In genomic region chr2:139998170-139998569, GRCm38 (mm10) we compare ENCODE assay signal across 23 mouse cellular contexts.
DNase-seq lines count a peak whose midpoint lies in the region; ATAC-seq and TF ChIP-seq lines count a peak whose summit lies in the region.
"Had no signal": no experiment of that assay in that cellular context is flagged by ENCODE, and none has a peak within 500 bp of the region (broad histone marks: within the 10 kb centered on the region; RNA-seq: fewer than 3 reads in every experiment).

No protein-coding gene starts in this region.

- DNase-seq in forebrain, postnatal 0 days, result no peak
- no peak for DNase-seq in layer of hippocampus, adult 2 months (ENCODE audit: low spot score in 2 of 2)
- no peak for DNase-seq in layer of hippocampus, postnatal 36 days
- DNase-seq in thymus, postnatal 4 days, result peak; percentile 8
- no peak for DNase-seq in thymus, adult 18-20 months
- no peak for DNase-seq in adrenal gland, adult 8-10 months
- DNase-seq in spleen, postnatal 10 days (ENCODE audit: low spot score in 2 of 2), result no peak
- DNase-seq: adrenal gland, postnatal 10 days; cerebellum, adult 11-12 months; cerebellum, adult 9-11 months; gastrocnemius, postnatal 10 days; kidney, adult 11 months; kidney, postnatal 25 days; left cerebral cortex, postnatal 4 days; lung, postnatal 36 days; thymus, adult 2 months had no signal

- H3K4me3 ChIP-seq in forebrain, postnatal 0 days (ENCODE audit: low read depth, low read length), result no peak overlapping the region
- no peak overlapping the region for H3K4me3 ChIP-seq in forebrain, embryonic 15.5 days
- H3K4me3 ChIP-seq in layer of hippocampus, adult 2 months, result no peak overlapping the region
- H3K4me3 ChIP-seq: erythroblast, embryonic 14.5 days; limb, embryonic 15.5 days; lung, embryonic 15.5 days had no signal

- H3K9me3 ChIP-seq in forebrain, postnatal 0 days (ENCODE audit: low read length), result no peaks in the 10 kb centered on the region
- no peaks in the 10 kb centered on the region for H3K9me3 ChIP-seq in forebrain, embryonic 15.5 days
- H3K9me3 ChIP-seq: limb, embryonic 15.5 days; lung, embryonic 15.5 days had no signal

- H3K27me3 ChIP-seq in forebrain, postnatal 0 days (ENCODE audit: insufficient read depth, low read length), result no peaks in the 10 kb centered on the region
- no peaks in the 10 kb centered on the region for H3K27me3 ChIP-seq in forebrain, embryonic 15.5 days
- H3K27me3 ChIP-seq: limb, embryonic 15.5 days; lung, embryonic 15.5 days had no signal

- no peak overlapping the region for H3K9ac ChIP-seq in forebrain, postnatal 0 days
- no peak overlapping the region for H3K9ac ChIP-seq in forebrain, embryonic 15.5 days (replicated peaks)
- H3K9ac ChIP-seq: limb, embryonic 15.5 days; liver, embryonic 14.5 days; lung, embryonic 15.5 days had no signal

- no peak for ATAC-seq in forebrain, postnatal 0 days
- no peak for ATAC-seq in forebrain, embryonic 15.5 days (replicated peaks)
- ATAC-seq: CD4-positive, CD25-positive, alpha-beta regulatory T cell, adult 4 months had no signal

- no peaks in the 10 kb centered on the region for H3K4me1 ChIP-seq in forebrain, postnatal 0 days (ENCODE audit: insufficient read depth)
- no peaks in the 10 kb centered on the region for H3K4me1 ChIP-seq in forebrain, embryonic 15.5 days
- H3K4me1 ChIP-seq: limb, embryonic 15.5 days; lung, embryonic 15.5 days had no signal

- 92% methylated on average over 2 of the region's 2 CpGs for WGBS in forebrain, postnatal 0 days
- WGBS in forebrain, embryonic 15.5 days, result 98% methylated on average over 2 of the region's 2 CpGs

- peak; percentile 29; the same call in 1 of the 2 replicates for TF ChIP-seq CTCF in forebrain, postnatal 0 days (IDR thresholded peaks at IDR 0.05; ENCODE audit: low read depth)
- TF ChIP-seq CTCF in layer of hippocampus, adult 2 months (conservative IDR thresholded peaks at IDR 0.05), result peak; percentile 28

- no peak overlapping the region for H3K27ac ChIP-seq in forebrain, postnatal 0 days (ENCODE audit: low read depth, low read length)
- H3K27ac ChIP-seq in forebrain, embryonic 15.5 days (replicated peaks), result no peak overlapping the region
- no peak overlapping the region for H3K27ac ChIP-seq in layer of hippocampus, adult 2 months
- H3K27ac ChIP-seq: limb, embryonic 15.5 days; liver, embryonic 14.5 days; lung, embryonic 15.5 days had no signal

- H3K4me2 ChIP-seq in forebrain, postnatal 0 days (ENCODE audit: low read depth), result no peak overlapping the region
- no peak overlapping the region for H3K4me2 ChIP-seq in forebrain, embryonic 15.5 days (replicated peaks)
- H3K4me2 ChIP-seq: limb, embryonic 15.5 days; lung, embryonic 15.5 days; midbrain, embryonic 11.5 days had no signal

- 0 out of 2 replicates have a peak, but pooled peaks cover 3% of the 10 kb centered on the region for H3K36me3 ChIP-seq in forebrain, postnatal 0 days (ENCODE audit: insufficient read depth)
- 0 out of 2 replicates have a peak, but pooled peaks cover 4% of the 10 kb centered on the region for H3K36me3 ChIP-seq in forebrain, embryonic 15.5 days
- H3K36me3 ChIP-seq: lung, embryonic 15.5 days had no signal
